Mouse (Mus musculus) stomach, postnatal 0 days (tissue): ENCODE data around the gene Golga7b.

Experiments used
- CTCF ChIP-seq: IDR thresholded peaks from 2 replicates; pipeline ENCODE4 v1.5.1; 2016; ENCODE audit warnings: antibody characterized with exemption, low read depth, mild to moderate bottlenecking, moderate library complexity
- EP300 ChIP-seq: optimal IDR thresholded peaks from 2 replicates; pipeline ENCODE3; 2016; ENCODE audit warnings: antibody characterized with exemption

DNA sequence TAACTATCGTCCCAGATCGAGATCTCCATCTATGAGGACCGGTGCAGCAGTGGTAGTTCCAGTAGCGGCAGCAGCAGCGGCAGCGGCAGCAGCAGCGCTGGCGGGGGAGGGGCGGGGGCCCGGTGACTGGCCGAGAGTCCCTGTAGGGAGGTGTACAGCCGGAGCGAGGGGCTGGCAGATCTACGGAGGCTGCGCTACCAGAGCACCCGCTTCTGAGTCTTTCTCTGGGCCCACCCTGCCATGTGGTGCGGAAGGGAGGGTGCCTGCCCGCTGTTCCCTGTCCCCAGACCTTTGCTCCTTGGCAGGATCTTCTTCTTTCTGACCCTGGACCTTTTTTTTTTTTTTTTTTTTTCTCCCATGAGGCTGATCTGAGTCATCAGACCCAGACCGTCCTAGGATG lies 21.0 kb downstream of the Golga7b start:
- no peak for TF ChIP-seq CTCF
- TF ChIP-seq EP300, result no peak
